Mouse (Mus musculus): ENCODE measurements around the gene Nck2. TPM values are rescaled to one million over a fixed set of nuclear protein-coding genes. Genes with fewer than 3 reads are reported as not detected.

Nck2 gene
- polyA plus RNA-seq, 1 experiment from 2014 or later: 31.9 TPM

DNA sequence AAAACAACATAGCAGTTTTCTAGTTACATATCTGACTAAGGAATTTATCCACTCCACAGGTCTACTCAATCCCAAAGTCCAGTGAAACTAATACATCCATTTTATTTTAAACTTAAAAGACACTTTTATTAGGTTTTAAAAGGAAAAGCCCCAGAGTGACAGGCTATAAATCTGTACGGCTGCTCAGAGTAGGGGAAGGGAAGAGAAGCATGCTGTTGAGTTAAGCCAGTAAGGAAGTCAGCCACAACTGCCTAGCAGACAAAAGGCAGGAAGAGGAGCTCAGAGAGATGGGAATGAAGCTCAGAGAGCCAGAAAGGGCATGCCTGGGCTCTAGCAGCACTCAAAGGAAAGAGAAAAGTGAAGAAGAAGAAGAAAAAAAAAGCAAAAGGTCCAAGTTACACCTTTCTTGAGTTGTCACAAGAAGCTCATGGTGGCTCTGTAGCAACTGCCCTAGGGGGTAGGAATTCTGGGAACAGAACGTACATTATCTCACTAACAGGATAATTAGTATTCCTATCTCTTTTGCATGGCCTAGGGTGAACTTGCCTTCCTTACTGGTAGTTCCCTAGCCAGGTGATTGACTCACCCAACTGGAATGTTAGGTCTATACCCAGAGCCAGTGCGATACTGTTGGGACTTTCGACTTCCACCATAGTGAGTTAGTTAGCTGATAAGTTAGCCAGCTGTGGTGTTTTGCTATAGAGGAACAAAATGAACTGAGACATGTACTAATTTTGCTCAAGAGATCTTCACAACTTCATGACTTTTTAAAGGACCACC is 21.2 kb upstream of the Nck2 start:
- 81% methylated on average over 4 of the region's 4 CpGs for WGBS
- ATAC-seq (ENCODE audit: low FRiP score): no peak
- Histone ChIP-seq H3K36me3 (ENCODE audit: control insufficient read depth, insufficient read depth, low read length) (no peaks in the 10 kb centered on the region), H3K27me3 (ENCODE audit: control insufficient read depth, insufficient read depth, low read length) (no peaks in the 10 kb centered on the region), H3K4me1 (replicated peaks; ENCODE audit: control insufficient read depth, insufficient read depth, low read length) (no peaks in the 10 kb centered on the region), H3K9ac (ENCODE audit: low read depth, low read length) (no peak overlapping the region), H3K4me2 (replicated peaks; ENCODE audit: low read depth, low read length) (no peak overlapping the region), H3K4me3 (ENCODE audit: low read depth, low read length) (no peak overlapping the region), H3K9me3 (ENCODE audit: control insufficient read depth, low read length) (no peaks in the 10 kb centered on the region), H3K27ac (ENCODE audit: low read depth, low read length) (no peak overlapping the region)
- no peak for DNase-seq (ENCODE audit: low spot score)

DNA sequence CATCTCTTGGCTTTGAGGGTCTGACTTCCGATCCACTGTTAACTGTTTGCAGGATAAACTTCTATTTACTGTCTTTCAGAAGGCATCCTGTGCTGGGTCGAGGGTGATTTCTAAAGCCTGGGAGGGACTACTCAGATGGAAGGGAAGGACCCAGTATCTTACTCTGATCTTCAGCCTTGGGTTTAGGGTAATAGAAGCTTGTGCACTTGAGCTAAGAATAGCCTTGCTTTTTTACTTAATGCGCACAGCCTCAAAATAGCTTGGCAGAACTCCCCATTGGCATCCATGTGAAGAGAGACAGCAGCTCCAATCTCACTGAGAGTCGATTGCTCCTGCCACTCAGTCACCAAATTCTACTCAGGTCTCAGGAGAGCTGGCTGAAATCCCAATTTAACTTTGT is 17.9 kb upstream of the Nck2 start:
- no peak for DNase-seq (ENCODE audit: low spot score)
- WGBS: 65% methylated on average over 4 of the region's 4 CpGs
- no peaks in the 10 kb centered on the region for H3K9me3 ChIP-seq (ENCODE audit: control insufficient read depth, low read length)
- H3K4me3 ChIP-seq (ENCODE audit: low read depth, low read length): no peak overlapping the region
- no peak overlapping the region for H3K27ac ChIP-seq (ENCODE audit: low read depth, low read length)
- H3K36me3 ChIP-seq (ENCODE audit: control insufficient read depth, insufficient read depth, low read length): no peaks in the 10 kb centered on the region
- no peak overlapping the region for H3K9ac ChIP-seq (ENCODE audit: low read depth, low read length)
- no peaks in the 10 kb centered on the region for H3K27me3 ChIP-seq (ENCODE audit: control insufficient read depth, insufficient read depth, low read length)
- no peak overlapping the region for H3K4me2 ChIP-seq (replicated peaks; ENCODE audit: low read depth, low read length)
- ATAC-seq (ENCODE audit: low FRiP score): no peak
- no peaks in the 10 kb centered on the region for H3K4me1 ChIP-seq (replicated peaks; ENCODE audit: control insufficient read depth, insufficient read depth, low read length)

DNA sequence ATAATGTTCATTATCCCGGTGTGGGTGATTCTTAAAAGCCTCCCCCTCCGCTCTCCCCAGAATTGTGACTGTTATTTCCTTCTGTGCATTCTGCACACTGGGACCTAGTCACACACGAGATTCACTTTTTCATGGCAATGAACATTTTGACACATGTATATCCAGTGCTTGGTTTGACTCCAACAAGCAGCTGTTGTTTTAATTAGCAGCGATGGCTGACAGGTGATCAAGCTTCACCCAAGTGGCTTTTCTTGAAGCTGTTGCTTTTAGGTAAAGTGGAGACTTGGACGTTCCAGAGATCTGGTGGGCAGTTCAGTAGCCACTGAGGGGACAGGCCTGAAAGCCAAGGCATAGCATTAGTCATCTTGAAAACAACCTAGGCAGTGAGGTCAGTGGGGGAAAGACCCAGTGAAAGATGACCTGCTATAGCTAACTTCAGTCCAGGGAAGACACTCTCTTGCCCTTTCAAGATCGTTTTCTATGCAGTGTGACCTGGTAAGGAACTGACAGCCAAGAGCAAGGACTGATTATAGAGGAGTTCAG is 17.3 kb upstream of the Nck2 start:
- H3K9ac ChIP-seq (ENCODE audit: low read depth, low read length): no peak overlapping the region
- no peaks in the 10 kb centered on the region for H3K36me3 ChIP-seq (ENCODE audit: control insufficient read depth, insufficient read depth, low read length)
- H3K4me2 ChIP-seq (replicated peaks; ENCODE audit: low read depth, low read length): no peak overlapping the region
- WGBS: 74% methylated on average over 6 of the region's 6 CpGs
- H3K27me3 ChIP-seq (ENCODE audit: control insufficient read depth, insufficient read depth, low read length): no peaks in the 10 kb centered on the region
- DNase-seq (ENCODE audit: low spot score): no peak
- ATAC-seq (ENCODE audit: low FRiP score): no peak
- no peaks in the 10 kb centered on the region for H3K9me3 ChIP-seq (ENCODE audit: control insufficient read depth, low read length)
- no peak overlapping the region for H3K4me3 ChIP-seq (ENCODE audit: low read depth, low read length)
- no peak overlapping the region for H3K27ac ChIP-seq (ENCODE audit: low read depth, low read length)
- H3K4me1 ChIP-seq (replicated peaks; ENCODE audit: control insufficient read depth, insufficient read depth, low read length): no peaks in the 10 kb centered on the region

DNA sequence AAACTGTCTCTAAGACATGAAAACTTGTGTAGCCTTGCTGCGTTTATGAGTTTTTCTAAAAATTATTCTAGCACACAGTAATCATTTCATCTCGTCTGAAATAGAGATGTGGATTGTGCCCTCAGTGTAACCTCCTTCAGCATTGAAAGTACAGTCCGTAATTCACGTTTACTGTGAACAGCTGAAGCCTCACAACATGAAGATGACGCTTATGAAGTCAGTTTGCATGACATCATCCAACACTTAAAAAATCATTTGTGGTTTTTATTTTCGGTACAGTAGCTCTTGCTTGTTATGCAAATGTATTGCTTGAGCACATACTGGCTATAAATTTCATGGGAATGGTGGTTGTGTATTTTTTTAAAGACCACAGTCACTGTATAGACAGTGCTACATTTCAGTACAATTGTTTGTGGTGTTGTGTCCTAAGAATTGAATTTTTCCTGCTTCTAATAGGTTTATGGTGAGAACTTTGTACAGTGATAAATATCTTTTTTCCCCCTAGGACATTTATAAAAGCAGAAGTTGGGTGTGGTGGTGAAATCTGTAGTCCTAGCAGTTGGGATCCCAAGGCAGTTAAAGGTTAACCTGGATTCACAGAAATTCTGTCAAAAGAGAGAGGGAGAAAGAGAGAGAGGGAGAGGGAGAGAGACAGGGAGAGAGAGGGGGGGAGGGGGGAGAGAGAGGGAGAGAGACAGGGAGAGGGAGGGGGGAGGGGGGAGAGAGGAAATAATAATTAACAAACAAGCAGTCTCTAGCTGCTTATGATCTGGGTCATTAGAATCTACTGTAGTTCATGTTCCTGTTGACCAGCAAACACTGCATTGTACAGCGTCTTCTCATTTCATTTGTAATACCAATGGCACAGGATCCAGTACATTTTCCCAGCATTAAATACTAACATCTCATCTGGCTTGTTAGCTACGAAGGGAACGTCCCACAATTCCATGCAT is 14.2 kb upstream of the Nck2 start:
- DNase-seq (ENCODE audit: low spot score) (no peak), ATAC-seq (ENCODE audit: low FRiP score) (no peak)
- Histone ChIP-seq H3K9ac (ENCODE audit: low read depth, low read length) (no peak overlapping the region), H3K4me3 (ENCODE audit: low read depth, low read length) (no peak overlapping the region), H3K27ac (ENCODE audit: low read depth, low read length) (no peak overlapping the region), H3K9me3 (ENCODE audit: control insufficient read depth, low read length) (no peaks in the 10 kb centered on the region), H3K36me3 (ENCODE audit: control insufficient read depth, insufficient read depth, low read length) (no peaks in the 10 kb centered on the region), H3K4me2 (replicated peaks; ENCODE audit: low read depth, low read length) (no peak overlapping the region), H3K4me1 (replicated peaks; ENCODE audit: control insufficient read depth, insufficient read depth, low read length) (no peaks in the 10 kb centered on the region), H3K27me3 (ENCODE audit: control insufficient read depth, insufficient read depth, low read length) (no peaks in the 10 kb centered on the region)
- WGBS: 89% methylated on average over 9 of the region's 9 CpGs

DNA sequence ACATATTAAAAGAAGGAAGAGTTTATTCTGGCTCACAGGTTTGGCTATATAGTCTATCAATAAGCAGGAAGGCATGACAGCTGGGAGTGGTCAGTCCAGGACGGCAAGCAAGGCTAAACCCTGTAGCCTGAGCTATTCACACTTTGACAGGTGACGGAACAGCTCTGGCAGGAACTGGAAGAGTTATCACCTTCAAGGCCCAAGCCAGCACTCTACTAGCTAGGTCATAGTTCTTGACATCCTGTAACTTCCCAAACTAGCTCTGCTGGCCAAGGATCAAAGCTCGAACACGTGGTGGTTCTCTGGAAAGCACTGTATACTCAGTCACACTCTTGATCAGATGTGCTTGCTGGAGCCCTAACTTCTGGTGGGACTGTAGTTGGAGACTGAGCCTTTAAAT is 10.5 kb upstream of the Nck2 start:
- Histone ChIP-seq H3K4me2 (replicated peaks; ENCODE audit: low read depth, low read length) (no peak overlapping the region), H3K9ac (ENCODE audit: low read depth, low read length) (no peak overlapping the region), H3K27me3 (ENCODE audit: control insufficient read depth, insufficient read depth, low read length) (no peaks in the 10 kb centered on the region), H3K9me3 (ENCODE audit: control insufficient read depth, low read length) (no peaks in the 10 kb centered on the region), H3K4me1 (replicated peaks; ENCODE audit: control insufficient read depth, insufficient read depth, low read length) (no peaks in the 10 kb centered on the region), H3K36me3 (ENCODE audit: control insufficient read depth, insufficient read depth, low read length) (no peaks in the 10 kb centered on the region), H3K4me3 (ENCODE audit: low read depth, low read length) (no peak overlapping the region), H3K27ac (ENCODE audit: low read depth, low read length) (no peak overlapping the region)
- 78% methylated on average over 4 of the region's 4 CpGs for WGBS
- DNase-seq (ENCODE audit: low spot score) (no peak), ATAC-seq (ENCODE audit: low FRiP score) (no peak)

DNA sequence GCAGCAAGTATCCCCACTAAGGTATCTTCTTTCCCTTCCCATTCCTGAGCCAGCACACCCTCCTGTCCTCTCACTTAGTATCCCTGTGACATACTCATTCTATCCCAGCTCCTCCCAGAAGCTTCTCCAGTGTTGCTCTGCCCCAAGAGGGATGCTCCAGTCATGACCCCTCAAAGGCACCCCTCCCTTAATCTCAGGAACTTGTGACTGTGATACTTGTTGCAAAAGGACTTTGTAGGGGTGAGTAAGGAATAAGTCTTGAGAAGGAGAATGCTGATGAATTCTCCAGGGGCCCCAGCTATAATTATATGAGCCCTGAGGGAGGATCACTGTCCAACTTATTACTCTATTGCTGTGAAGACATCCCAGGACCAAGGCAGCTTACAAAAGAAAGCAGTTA is 7.8 kb upstream of the Nck2 start:
- no peak overlapping the region for H3K9ac ChIP-seq (ENCODE audit: low read depth, low read length)

DNA sequence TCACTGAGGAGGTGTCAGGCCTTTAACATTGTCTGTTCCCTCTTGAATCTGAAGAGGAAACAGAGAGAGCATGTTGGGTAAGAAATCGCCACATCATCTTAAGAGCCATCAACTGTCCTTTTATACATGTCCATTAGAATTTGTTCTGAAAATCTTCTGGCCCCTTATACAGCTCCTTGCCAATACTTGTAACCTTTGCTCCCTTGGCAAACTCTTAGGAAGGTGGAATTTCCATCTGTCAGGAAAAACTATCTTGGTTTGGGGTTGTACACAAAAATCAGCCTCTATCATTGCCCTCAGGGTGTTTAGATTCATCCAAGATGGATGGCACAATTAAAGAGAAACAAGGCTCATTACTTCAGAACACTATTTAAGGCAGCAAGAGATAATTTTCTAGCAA is 5.1 kb upstream of the Nck2 start:
- H3K4me2 ChIP-seq (replicated peaks; ENCODE audit: low read depth, low read length): no peak overlapping the region
- H3K4me3 ChIP-seq (ENCODE audit: low read depth, low read length): no peak overlapping the region
- no peak overlapping the region for H3K9ac ChIP-seq (ENCODE audit: low read depth, low read length)
- H3K9me3 ChIP-seq (ENCODE audit: control insufficient read depth, low read length): no peaks in the 10 kb centered on the region
- no peaks in the 10 kb centered on the region for H3K4me1 ChIP-seq (replicated peaks; ENCODE audit: control insufficient read depth, insufficient read depth, low read length)
- no peak for DNase-seq (ENCODE audit: low spot score)
- no peak for ATAC-seq (ENCODE audit: low FRiP score)
- H3K27ac ChIP-seq (ENCODE audit: low read depth, low read length): no peak overlapping the region
- H3K36me3 ChIP-seq (ENCODE audit: control insufficient read depth, insufficient read depth, low read length): no peaks in the 10 kb centered on the region
- 95% methylated on average over 1 of the region's 1 CpGs for WGBS
- no peaks in the 10 kb centered on the region for H3K27me3 ChIP-seq (ENCODE audit: control insufficient read depth, insufficient read depth, low read length)

More for the DNA sequence above, 7.8 kb upstream of the Nck2 start:
- Histone ChIP-seq H3K27me3 (ENCODE audit: control insufficient read depth, insufficient read depth, low read length) (no peaks in the 10 kb centered on the region), H3K27ac (ENCODE audit: low read depth, low read length) (no peak overlapping the region), H3K4me1 (replicated peaks; ENCODE audit: control insufficient read depth, insufficient read depth, low read length) (no peaks in the 10 kb centered on the region), H3K4me2 (replicated peaks; ENCODE audit: low read depth, low read length) (no peak overlapping the region), H3K4me3 (ENCODE audit: low read depth, low read length) (no peak overlapping the region), H3K36me3 (ENCODE audit: control insufficient read depth, insufficient read depth, low read length) (no peaks in the 10 kb centered on the region), H3K9me3 (ENCODE audit: control insufficient read depth, low read length) (no peaks in the 10 kb centered on the region)
- ATAC-seq (ENCODE audit: low FRiP score): no peak
- no peak for DNase-seq (ENCODE audit: low spot score)

DNA sequence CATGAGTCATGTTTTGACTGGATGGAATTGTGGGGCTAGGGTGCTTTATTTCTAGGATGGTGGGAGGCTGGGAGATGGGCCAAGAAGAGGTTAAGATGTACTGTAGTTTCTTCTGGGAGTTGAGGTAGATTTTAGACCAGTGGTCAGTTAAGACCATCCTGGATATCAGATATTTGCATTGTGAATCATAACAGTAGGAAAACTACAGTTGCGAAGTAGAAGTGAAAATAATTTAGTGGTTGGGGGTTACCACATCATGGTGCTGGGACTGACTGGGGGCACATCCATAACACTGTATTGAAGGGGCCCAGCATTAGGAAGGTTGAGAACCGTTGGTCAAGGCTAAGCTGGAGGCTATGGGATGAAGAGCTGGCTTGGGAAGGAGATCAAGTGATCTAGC is 1.8 kb upstream of the Nck2 start:
- Histone ChIP-seq H3K27me3 (ENCODE audit: control insufficient read depth, insufficient read depth, low read length) (no peaks in the 10 kb centered on the region), H3K9me3 (ENCODE audit: control insufficient read depth, low read length) (no peaks in the 10 kb centered on the region), H3K27ac (ENCODE audit: low read depth, low read length) (no peak overlapping the region), H3K36me3 (ENCODE audit: control insufficient read depth, insufficient read depth, low read length) (no peaks in the 10 kb centered on the region), H3K9ac (ENCODE audit: low read depth, low read length) (no peak overlapping the region), H3K4me1 (replicated peaks; ENCODE audit: control insufficient read depth, insufficient read depth, low read length) (peaks cover 3% of the 10 kb centered on the region), H3K4me3 (ENCODE audit: low read depth, low read length) (no peak overlapping the region), H3K4me2 (replicated peaks; ENCODE audit: low read depth, low read length) (no peak overlapping the region)
- ATAC-seq (ENCODE audit: low FRiP score) (no peak), DNase-seq (ENCODE audit: low spot score) (no peak)
- WGBS: 93% methylated on average over 2 of the region's 2 CpGs

All from hindbrain, embryonic 11.5 days (tissue).